Comparison of ENCODE assay signal across 9 mouse cellular contexts in genomic region chr2:6872894-6873255, GRCm38 (mm10).
DNase-seq lines count a peak whose midpoint lies in the region; ATAC-seq and TF ChIP-seq lines count a peak whose summit lies in the region.
"Had no signal": no experiment of that assay in that cellular context is flagged by ENCODE, and none has a peak within 500 bp of the region (broad histone marks: within the 10 kb centered on the region; RNA-seq: fewer than 3 reads in every experiment).

No protein-coding gene starts in this region.

- H3K36me3 ChIP-seq in forebrain, embryonic 13.5 days (ENCODE audit: poor library complexity, severe bottlenecking): no peaks in the 10 kb centered on the region
- no peaks in the 10 kb centered on the region for H3K36me3 ChIP-seq in liver, embryonic 14.5 days (replicated peaks; ENCODE audit: control insufficient read depth, insufficient read depth, low read depth)
- H3K36me3 ChIP-seq: G1E had no signal

- 3% methylated on average over 10 of the region's 10 CpGs for WGBS in forebrain, embryonic 13.5 days
- 12% methylated on average over 10 of the region's 10 CpGs for WGBS in liver, embryonic 14.5 days (ENCODE audit: insufficient replicate concordance)

- H3K27ac ChIP-seq in forebrain, embryonic 13.5 days: peak overlapping the region; percentile 97
- H3K27ac ChIP-seq in liver, embryonic 14.5 days: no peak overlapping the region

- H3K9me3 ChIP-seq in forebrain, embryonic 13.5 days (replicated peaks): no peaks in the 10 kb centered on the region
- H3K9me3 ChIP-seq in liver, embryonic 14.5 days (ENCODE audit: control insufficient read depth, low read length): no peaks in the 10 kb centered on the region

- DNase-seq in frontal cortex, postnatal 14 days (ENCODE audit: low spot score in 2 of 2): no peak
- no peak for DNase-seq in liver, embryonic 14.5 days (ENCODE audit: low read depth in 3 of 3, low spot score in 3 of 3)
- no peak for DNase-seq in urinary bladder, postnatal 25 days (ENCODE audit: low spot score)
- no peak for DNase-seq in urinary bladder, postnatal 14 days (ENCODE audit: low spot score)
- no peak for DNase-seq in spleen, postnatal 14 days (ENCODE audit: low spot score in 2 of 2)

- no peak for TF ChIP-seq CTCF in liver, embryonic 14.5 days (IDR thresholded peaks at IDR 0.05; ENCODE audit: low read depth)

- H3K4me3 ChIP-seq in forebrain, embryonic 13.5 days: peak overlapping the region; percentile 85
- H3K4me3 ChIP-seq in liver, embryonic 14.5 days (ENCODE audit: insufficient read depth in 1 of 2, low read depth in 2 of 2, low read length in 2 of 2): peak overlapping the region; percentile 56 to 61

- H3K9ac ChIP-seq in forebrain, embryonic 13.5 days: peak overlapping the region; percentile 100
- no peak overlapping the region for H3K9ac ChIP-seq in liver, embryonic 14.5 days (replicated peaks)

- 0 out of 2 replicates have a peak, but pooled peaks have one; percentile 1 for ATAC-seq in frontal cortex, adult (ENCODE audit: low TSS enrichment)
- ATAC-seq in CD4-positive, CD25-positive, alpha-beta regulatory T cell, adult 4 months: peak; percentile 43
- peak; percentile 64 for ATAC-seq in forebrain, embryonic 13.5 days
- peak; percentile 59; the same call in 1 of the 2 replicates for ATAC-seq in liver, embryonic 14.5 days (ENCODE audit: insufficient read depth)

- H3K4me2 ChIP-seq in forebrain, embryonic 13.5 days: peak overlapping the region; percentile 86
- H3K4me2 ChIP-seq in liver, embryonic 14.5 days (ENCODE audit: low read depth): peak overlapping the region; percentile 82

- no peaks in the 10 kb centered on the region for H3K27me3 ChIP-seq in forebrain, embryonic 13.5 days
- peaks cover 33% of the 10 kb centered on the region for H3K27me3 ChIP-seq in liver, embryonic 14.5 days (ENCODE audit: control insufficient read depth, insufficient read depth, low read length)

- peaks cover 71% of the 10 kb centered on the region for H3K4me1 ChIP-seq in forebrain, embryonic 13.5 days
- H3K4me1 ChIP-seq in liver, embryonic 14.5 days (replicated peaks; ENCODE audit: control insufficient read depth in 2 of 2, insufficient read depth in 2 of 2, low read length in 1 of 2): no peaks in the 10 kb centered on the region

- no peak for TF ChIP-seq EP300 in liver, embryonic 14.5 days (IDR thresholded peaks at IDR 0.05; ENCODE audit: low read depth)

Comparison
In these comparisons a context has a peak if more than half of its experiments do, and no peak if none do; other contexts are left out.
1. ATAC-seq: peak in every context shown above with its lines; median percentile 64 in forebrain, embryonic 13.5 days; 59 in liver, embryonic 14.5 days; 43 in CD4-positive, CD25-positive, alpha-beta regulatory T cell, adult 4 months; 1 in frontal cortex, adult.